Mouse (Mus musculus) kidney, adult 11 months (tissue): ENCODE results near the gene Arap1.

Experiments
- DNase-seq: peaks from one replicate; pipeline ENCODE4 v3.0.0; 2022

Arap1 gene

DNA sequence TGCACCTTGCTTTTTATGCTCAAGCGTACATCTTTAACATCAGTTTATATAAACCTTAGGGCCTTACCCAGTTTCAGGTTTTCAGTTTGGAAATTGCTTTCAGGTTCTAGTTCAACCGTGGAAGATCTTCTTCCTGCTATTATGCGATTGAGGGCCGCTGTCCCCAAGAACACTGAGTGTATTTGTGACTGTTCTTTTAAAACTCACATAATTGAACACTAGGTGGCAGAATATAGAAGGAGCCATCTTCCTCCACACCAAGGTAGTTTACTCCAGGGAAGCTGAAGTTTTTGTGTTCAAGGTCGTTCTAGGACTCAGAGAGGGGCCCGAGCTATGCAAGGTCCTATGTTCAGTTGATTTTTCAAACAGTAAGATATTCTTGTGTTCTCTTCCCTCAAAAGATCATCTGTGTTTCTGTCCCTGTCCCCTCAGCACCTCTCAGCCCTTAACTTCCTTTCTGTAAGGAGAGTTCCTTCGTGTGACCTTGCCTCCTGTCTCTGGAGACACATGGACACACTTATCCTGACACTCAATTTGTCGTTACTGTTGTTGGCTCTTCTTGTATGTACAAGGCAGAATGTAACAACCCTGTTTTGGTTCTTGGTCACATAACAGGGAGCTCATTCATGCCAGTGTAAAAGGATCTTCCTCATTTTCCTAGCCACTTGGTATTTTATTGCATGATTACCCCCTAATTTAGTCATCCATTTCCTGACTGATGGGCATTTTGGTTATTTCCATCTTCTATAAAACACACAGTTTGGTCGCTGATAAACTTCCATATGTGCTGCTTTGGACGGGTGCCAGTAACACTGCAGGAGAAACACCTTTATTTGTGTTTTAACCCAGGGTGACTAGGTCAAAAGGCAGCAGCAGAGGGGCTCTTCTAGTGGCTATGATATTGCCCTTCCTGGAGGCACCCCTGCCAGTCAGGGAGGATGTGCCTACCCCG is 20.3 kb downstream of the Arap1 start:
- DNase-seq: no peak

DNA sequence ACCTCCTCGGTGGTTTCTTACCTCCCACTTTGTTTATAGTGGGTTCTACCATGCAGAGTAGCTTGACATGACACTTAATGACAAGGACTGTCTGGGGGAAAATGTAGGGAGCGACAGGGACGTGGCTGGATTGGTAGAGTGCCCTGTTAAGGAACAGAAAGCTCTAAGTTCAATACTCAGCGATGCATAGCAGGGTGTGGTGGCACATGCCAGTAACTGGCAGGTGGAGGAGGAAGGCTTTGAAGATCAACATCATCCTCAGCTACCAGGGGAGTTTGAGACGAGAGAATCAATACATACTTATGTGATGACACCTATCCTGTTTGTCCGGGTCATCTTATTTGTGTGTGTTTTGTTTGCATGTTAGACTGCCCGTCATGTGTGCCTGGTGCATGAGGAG is 21.8 kb downstream of the Arap1 start:
- no peak for DNase-seq

DNA sequence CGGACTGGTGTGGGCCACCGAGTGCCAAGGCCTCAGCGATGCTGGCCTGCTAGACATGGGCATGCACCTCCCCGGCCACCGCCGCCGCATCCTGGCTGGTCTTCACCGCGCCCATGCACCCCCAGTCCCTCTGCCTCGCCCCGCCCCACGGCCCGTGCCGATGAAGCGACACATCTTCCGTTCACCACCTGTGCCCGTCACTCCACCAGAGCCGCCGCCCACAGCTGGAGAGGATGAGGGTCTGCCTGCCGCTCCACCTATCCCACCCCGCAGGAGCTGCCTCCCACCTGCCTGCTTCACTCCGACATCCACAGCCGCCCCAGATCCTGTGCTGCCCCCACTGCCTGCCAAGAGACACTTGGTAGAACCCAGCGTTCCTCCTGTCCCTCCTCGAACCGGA is 25.2 kb downstream of the Arap1 start:
- no peak for DNase-seq

DNA sequence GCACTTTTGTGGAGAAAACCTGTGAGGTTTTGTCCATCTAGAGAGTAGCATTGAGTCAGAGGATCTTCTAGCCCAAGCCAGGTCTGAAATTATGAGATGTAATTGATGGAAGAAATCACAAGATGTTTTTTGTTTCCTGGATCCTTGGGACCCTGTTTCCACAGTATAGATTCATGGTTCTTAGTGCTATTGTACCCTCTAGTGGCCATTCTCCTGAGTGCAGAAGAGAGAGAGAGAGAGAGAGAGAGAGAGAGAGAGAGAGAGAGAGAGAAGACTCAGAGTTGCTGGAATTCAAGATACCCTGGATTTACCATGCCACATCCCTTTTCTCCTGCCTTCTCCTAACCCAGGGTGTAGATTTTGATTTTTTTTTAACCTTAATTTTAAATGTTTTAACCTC is 26.3 kb downstream of the Arap1 start:
- no peak for DNase-seq

DNA sequence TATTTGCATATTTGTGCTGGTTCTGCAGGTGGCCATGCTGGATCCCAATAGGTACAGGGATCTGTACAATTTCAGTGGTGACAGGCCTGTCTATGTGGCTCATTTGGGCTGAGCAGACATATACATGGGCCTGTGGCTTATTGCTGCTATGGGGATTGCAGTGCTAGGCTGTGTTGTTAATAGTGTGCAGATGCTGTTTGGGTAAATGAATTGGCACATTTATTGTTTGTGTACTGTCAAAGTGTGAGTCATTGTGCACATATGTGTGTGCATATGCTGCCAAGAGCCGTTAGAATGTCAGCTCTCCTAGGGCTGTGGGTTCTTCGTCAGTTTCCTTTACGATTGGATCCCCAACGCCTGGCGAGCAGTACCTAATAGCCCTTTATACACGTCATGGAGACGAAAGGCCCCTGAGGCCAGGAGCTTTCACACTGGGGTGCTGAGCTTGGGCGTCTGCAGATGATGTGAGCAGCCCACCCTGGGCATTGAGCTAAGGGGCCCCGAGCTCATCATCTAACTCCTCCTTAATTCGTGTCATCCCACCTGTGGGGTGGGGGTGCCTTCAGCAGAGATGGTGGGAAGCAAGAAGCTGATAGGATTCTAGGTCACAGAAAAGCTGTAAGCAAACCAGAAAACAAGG is 29.0 kb downstream of the Arap1 start:
- no peak for DNase-seq

DNA sequence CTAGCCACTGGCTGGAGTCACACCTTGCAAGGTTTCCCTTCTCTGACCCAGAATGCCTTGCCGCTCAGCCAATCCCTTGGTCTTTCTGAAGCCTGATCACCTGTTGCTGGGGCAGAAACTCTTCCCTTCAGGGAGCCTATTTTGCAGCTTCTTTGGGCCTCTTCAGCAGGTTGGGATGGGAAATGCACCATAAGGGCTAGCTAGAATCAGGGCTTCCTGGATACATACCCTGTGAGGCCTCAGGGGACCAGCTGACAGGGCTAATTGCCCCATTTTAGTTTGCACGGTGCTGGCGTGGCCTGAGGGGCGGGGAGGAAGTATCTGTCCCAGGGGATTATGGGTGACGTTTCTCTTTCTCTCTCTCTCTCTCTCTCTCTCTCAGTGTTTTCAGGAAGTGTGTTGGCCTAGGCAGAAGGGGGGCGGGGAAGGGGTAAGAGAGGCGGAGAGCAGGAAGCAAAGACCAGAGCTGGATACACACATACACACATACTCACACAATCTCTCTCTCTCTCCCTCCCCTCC is 29.9 kb downstream of the Arap1 start:
- DNase-seq: peak; percentile 83

DNA sequence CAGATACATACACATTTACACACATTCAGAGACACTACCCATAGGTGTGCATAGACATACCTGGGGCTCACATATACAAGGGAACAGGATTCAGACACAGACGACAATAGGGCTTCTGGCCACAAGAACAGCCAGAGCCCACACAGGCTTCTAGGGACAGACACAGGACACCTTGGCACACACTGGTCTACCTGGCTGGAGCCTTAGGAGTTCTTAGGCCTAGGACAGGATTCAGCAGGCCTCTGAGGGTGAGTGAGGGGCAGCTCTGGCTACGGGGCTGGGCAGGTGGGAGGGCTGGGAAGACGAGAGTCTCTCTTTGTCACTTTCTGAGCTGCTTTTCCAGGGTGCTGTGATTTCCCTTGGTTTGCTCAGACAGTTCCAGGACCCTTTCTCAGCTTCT is 30.4 kb downstream of the Arap1 start:
- no peak for DNase-seq

DNA sequence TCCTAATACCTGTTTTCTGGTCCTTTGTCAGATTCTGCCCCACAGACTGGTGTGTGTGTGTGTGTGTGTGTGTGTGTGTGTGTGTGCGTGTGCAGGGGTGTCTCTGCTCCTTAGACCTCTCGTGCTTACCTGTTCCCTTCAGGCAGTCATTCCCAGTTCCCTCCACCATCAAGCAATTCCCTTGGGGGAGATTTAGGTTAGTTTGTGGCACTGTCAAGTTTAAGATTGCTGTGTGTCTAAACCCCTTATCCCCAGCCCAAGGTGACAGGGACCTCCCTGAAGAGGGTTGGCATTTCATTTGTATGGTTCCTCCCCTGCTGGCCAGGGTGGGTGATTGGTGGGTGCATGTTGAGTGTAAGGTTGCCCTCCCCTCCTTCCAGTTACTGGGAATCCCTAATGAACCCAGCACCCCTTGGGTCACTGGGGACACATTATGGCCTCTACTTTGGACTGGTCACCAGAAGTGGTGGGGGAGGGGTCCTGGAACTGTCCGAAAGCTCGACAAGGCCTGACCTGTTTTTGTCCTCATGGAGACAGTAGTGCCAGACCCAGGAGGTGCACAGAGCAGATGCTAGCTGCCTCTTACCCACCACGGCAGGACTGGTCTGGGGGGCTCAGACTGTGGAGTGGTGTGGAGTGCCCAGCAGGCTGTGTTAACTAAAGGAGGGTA is 31.1 kb downstream of the Arap1 start:
- DNase-seq: peak; percentile 55

DNA sequence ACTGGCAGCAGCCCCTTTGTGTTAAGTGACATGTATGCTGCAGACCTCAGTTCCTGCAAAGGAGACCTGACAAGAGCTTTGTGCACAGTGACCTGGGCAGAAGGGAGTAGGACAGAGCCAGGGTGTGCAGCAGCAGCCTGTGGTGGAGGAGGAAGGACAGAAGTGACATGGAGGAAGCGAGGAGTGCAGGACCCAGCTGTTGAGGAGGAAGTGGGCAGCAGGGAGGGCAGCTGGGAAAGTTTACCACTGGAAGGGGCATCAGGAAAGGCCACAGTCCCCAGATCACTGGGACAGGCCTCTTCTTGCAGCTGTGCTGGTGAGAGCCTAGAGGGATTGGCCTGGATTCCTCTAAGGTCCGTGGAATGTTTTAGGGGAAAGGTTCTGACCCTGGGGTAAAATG is 31.9 kb downstream of the Arap1 start:
- DNase-seq: no peak

DNA sequence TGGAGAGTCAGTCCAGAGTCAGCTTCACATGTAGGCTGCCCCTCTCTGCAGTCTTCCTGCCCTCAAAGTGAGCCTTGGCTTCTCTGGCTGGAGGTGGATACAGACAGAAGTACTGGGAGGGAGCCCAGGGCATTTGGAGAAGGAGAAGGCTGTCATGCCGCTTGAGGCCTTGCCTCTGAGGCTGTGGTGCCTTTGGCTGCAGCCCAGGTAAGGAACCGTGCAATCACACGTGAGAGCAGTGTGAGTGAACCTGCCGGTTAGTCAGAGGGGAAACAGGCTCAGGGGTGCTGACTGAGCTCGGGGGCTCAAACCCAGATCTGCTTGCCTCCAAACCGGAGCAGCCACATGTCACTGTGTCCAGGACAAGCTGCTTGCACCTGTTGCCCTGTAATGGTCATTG is 33.6 kb downstream of the Arap1 start:
- peak; percentile 78 for DNase-seq

DNA sequence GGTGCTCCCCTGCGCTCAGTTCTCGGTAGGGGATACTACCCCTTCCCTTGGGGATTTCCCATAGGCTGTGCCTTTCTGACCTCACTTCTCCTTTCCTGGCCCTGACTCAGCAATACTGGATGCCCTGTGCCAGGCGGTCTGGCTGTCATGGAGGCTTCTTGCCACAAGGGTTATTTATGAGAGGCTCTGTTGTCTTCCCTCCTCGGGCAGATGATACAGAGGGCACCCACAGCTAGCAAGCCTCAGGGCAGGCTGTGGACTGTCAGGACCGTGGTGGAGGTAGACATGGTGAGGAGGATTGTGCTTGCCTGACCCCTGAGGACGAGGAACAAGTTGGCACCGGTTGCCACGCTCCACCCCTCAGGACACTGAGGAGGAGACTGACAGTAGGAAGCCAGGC is 34.5 kb downstream of the Arap1 start:
- peak; percentile 59 for DNase-seq

DNA sequence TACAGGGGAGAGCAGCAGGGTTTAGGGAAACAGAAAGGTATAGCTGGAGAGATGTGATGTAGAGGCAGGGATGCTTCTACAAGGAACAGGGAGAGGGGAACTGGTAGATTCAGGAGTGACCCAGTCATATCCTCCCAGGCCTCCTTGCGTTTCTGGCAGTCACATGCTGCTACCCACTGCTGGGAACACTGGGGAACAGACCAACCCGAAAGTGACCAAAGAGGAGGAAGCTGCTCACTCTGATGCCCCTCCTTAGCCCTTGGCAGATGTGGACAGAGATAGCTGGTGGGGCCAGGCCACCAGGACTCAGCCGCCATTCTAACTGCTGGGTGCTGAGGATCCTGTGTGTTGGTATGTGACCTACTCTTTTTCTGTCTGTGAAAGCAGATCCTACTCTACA is 35.9 kb downstream of the Arap1 start:
- DNase-seq: no peak

DNA sequence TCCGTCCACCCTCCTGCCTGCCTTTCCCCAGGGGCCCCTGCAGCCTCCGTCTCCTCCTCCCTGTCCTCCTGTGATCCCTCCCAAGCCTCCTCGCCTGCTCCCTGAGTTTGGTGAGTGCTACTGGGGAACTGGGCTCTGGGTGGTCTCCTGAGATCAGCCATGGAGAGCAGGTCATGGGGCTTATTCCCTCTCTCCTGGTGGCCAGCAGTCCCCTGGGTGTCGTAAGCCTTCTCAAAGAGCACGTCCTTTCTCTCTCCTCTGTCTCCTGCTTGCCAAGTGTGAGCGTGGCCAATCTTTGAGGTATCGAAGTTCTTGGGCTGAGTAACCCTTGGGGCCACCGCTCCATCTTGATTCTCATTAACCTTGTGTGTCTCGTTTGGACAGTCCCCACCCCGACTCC is 37.1 kb downstream of the Arap1 start:
- DNase-seq: no peak

DNA sequence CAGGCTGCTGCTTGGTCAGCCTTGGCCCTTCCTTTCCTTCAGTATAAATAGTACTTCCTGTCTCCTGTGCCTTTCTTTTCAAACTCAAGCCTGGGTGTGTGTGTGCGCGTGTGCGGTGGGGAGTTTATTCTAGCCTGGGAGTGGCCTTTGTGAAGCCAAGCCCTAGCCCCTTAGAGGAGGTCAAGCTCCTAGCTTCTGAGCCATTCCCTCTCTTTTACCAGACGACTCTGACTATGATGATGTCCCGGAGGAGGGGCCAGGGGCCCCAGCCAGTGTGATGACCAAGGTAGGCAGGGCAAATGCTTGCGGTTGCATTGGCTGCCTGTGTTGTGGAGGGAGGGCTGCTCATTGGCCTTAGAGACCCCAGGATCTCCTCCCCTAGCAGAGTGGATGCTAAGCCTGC is 37.5 kb downstream of the Arap1 start:
- DNase-seq: no peak

DNA sequence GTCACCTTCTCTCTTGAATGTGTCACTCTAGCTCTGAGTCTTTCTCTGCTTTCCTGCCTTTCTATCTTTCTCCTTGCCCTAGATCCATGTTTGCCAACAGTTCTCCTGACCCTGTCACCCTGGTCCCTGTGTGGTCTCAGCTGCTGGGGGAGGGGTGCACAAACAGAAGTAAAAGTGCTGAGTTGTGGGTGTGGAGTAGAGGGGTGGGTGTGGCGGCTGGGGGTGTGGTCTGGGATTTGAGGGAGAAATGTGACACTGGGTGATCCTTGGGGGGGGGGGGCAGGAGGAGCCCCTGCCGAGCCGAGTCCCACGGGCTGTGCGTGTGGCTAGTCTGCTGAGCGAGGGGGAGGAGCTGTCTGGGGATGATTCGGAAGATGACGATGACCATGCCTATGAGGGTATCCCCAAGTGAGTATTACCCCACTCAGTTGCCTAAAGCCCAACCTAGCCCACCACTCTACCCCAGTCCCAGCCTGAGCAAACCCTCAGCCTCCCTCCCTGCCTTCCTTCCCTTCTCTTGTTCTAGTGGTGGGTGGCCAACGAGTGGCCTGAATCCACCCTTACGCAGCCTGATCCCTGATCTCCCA is 38.1 kb downstream of the Arap1 start:
- no peak for DNase-seq

DNA sequence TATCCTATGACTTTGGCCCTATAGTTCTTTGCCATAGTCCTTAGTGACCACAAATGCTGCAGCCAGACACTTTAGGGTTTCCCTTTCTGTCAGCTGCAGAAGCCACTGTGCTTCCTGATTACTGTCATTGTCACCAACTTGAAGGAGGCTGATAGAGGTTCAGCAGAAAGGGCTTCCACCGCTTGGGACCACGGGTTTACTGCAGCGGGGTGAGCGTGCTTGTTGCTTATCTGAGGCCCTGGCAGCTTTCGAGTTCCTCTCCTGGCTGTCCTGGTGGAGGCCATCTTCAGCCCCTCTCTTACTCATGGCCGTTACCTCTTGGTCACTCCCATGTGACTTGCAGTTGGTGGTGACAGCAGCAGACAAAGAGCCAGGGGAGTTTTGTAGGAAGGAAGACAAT is 41.4 kb downstream of the Arap1 start:
- no peak for DNase-seq

DNA sequence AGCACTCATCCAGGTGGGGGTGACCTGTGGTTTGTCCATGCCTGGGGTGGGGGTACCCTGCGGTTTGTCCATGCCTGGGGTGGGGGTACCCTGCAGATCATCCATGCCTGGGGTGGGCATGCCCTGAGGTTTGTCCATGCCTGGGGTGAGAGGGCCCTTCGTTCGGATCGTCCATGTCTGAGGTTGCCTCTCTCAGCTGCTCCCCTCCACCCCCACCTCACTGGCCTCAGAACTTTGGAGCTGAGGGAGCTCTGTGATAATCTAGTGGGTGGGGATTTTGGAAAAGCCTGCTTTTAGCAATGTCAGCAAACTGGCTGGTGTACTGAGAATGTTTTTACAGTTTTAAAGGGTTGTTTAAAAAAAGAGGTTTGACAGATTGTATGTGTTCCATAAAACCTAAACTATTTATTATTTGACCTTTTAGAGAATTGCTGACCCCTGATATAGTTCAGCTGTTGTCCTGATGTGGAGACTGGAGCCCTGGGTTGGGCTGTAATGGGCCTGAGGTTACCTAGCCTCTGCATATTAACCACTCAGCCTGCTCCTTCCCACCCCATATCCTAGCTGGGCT is 44.1 kb downstream of the Arap1 start:
- no peak for DNase-seq

DNA sequence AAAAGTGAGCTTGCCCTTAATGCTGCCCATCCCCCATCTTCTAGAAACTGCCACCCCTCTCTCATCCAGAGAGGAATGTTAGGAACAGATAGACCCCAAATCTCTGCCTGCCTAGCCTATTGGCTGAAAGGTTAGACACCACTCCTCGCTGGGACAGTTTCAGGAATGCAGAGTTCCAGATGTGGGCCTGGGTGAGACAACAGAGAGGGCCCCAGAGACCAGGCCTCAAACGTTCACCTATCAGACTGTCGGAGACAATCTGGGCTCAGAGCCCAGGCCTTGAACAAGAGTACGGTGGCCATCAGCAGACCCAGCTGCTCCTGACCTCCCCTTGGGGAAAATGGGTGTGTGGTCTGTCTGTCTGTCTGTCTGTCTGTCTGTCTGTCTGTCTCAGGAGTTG is 45.1 kb downstream of the Arap1 start:
- no peak for DNase-seq

DNA sequence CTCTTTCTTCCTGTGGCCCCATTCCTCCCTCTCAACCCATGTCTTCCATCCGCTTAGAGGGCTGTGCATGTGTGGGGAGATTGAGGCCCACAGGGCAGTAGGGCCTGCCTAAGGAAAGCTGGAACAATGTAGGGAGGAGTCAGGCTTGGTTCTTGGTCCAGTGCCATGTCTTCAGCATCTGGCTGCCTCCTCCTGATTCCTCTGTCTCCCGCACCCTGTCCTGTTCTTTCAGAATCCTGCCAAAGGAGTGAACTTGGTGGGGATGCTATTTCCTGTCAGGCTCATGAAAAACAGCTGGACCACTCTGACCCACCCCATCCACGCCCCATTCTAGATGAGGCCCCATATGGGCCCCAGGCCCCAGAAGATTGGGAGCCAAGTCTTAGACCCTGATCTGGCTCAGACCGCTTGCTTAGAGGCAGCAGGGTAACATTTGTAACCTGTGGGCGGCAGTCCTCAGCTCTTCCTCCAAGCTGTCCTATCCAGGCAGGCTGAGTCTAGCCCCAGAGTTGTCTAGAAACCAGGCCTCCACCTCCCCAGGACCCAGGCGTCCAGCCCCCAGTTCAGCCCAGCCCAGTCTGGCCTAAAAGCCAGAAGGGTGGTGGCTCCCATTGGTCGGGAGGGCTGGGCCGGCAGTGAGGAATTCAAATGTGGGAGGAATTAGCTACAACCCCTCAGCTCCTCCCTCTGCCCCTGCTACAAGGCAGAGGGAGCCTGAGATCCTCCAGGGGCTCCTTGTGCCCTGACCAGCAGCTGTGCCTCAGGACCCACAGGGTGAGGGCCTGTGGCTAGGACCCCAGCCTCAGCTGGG is 46.0 kb downstream of the Arap1 start:
- peak; percentile 45 for DNase-seq

DNA sequence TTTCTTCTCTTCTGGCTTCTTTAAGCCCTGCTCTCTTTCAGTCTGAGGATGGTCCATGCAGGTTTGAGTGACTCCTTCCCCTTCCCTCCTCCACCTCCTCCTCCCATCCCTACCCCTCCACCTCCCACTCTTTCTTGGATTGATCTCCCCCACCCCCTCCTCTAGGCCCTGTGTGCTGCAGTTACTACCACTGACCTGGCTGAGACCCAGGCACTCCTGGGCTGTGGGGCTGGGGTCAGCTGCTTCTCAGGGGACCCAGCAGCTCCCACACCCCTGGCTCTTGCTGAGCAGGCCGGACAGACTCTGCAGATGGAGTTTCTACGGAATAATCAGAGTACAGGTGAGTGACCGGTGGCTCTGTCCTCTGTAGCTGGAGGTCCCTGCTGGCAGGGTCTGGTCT is 46.7 kb downstream of the Arap1 start:
- no peak for DNase-seq

DNA sequence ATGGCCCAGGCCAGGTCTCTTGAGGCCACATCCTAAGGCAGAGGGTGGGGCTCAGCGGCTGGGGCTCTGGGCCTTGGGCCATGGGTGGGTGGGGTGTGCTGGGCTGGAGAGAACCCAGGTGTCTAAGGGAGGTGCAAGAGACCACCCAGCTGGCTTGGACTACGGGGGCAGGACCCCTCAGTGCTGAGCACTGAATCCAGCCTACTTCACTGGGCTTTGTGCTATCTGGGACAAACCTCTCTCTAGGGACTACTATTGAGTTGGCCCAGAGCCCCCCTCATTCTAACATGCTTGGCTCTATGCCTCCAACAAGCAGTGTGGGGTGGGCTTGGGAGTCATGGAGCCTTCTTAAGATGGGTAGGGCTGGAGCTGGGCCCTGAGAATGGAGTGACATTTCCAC is 47.6 kb downstream of the Arap1 start:
- no peak for DNase-seq

DNA sequence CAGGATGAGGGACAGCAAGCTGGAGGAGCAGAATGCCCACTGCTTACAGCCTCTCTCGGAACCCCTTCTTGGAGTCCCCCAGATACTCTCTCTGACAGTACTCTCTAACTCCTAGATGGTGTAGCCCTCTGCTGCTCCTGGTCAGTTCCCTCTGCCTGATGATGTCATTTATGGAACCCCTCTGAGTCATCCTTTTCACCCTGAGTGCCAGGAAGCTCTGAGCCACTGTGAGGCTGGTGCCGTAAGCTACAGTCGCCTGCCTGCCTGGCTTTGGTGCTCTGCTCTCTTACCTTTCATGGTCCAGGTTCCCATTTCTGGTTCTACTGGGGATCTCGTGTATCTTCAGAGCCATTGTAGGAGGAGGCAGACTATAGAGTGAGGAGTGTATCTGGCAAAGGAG is 49.3 kb downstream of the Arap1 start:
- DNase-seq: no peak
